Mouse (Mus musculus) kidney, postnatal 14 days (tissue): ENCODE data around the gene Ppp2r3c.
"Not testable (repeated sequence)": the region's sequence is repeated elsewhere in the genome, so short reads cannot be mapped to it uniquely, and the experiment has no call there.

Source experiments
- DNase-seq: peaks from one replicate; pipeline ENCODE4 v3.0.0; 2022; ENCODE audit warnings: mixed read lengths

Ppp2r3c gene

GRCm38 (mm10) chr12:55302485-55303441, at the start of gene Ppp2r3c:
Ppp2r3c (minus strand) TSS chr12:55302998.
- peak; percentile 94 for DNase-seq

DNA sequence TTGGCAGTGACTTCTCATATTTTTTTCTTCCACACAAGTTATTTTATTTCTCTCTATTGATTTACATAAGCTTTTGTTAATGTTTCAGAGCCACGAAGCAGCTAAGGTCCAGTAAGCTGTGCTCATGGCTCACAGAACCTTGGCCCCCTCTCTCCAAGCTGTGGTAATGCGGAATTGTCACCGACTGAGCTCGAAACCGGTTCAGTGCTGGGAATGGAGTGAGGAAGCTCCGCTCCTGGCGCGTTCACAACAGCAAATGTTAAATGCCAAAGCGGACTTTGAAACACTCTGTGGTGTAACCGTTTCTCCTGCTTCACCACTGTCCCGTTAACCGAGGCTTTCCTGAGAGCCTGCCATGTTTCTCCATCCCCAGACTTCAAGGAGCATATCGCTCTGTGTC, 41.8 kb upstream of the Ppp2r3c start:
- DNase-seq, result peak; percentile 22

DNA sequence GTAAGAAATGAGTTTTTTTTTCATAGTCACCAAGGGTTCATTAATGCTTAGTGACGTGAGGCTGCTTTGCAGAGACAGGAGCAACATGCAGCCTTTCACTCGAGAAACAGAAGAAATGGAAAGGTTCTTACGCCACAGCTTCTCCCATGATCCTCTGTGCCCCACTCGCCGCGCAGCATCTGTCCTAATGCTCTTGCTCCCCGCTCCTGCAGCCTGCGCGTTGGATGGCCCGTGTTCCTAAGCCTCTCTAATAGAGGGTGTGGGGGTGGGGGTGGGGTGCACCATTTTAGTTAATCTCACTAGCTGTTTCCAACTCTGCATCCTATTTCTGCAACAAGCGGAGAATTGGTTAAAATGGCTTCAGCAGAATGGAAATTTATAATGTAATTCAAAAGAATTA, 41.2 kb upstream of the Ppp2r3c start:
- no peak for DNase-seq

GRCm38 (mm10) chr12:55343045-55343444, 40.2 kb upstream of the Ppp2r3c start:
- DNase-seq, result not testable (repeated sequence)

DNA sequence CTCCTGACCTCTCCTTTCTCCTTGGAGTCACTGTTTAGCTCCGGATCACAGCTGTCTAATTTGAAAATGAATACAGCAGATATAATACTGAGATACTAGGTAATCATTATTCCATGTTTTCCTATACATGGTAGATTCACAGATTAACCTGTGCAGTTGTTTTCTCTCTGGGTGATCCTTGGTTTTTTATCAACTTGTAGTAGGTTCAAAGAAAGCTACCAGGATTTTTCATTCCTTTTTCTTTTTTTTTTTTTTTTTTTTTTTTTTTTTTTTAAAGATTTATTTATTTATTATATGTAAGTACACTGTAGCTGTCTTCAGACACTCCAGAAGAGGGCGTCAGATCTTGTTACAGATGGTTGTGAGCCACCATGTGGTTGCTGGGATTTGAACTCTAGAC, 35.7 kb upstream of the Ppp2r3c start:
- DNase-seq, result not testable (repeated sequence)

DNA sequence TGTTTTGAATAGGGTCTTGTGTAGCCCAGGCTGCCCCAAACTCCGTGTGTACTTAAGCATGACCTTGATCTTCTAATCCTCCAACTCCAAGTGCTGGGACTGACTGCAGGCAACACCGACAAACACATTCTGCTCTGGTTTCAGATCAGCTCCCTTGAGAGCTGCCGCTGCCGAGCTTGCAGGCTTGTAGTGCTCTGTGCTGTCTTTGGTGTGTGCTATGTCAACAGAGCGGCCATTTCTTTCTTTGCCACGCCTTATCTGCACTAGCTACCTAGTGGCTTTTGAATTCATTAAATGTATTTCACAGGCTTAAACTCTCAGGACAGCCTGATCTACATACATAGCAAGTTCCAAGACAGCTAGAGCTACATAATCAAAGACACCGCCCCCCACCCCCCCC, 30.9 kb upstream of the Ppp2r3c start:
- DNase-seq, result no peak

- DNase-seq, result no peak
Observed at GRCm38 (mm10) chr12:55329351-55329750, 26.6 kb upstream of the Ppp2r3c start.

GRCm38 (mm10) chr12:55328784-55329183, 26.0 kb upstream of the Ppp2r3c start:
- DNase-seq, result no peak

- DNase-seq, result no peak
Observed at GRCm38 (mm10) chr12:55325702-55326101, 22.9 kb upstream of the Ppp2r3c start.

DNA sequence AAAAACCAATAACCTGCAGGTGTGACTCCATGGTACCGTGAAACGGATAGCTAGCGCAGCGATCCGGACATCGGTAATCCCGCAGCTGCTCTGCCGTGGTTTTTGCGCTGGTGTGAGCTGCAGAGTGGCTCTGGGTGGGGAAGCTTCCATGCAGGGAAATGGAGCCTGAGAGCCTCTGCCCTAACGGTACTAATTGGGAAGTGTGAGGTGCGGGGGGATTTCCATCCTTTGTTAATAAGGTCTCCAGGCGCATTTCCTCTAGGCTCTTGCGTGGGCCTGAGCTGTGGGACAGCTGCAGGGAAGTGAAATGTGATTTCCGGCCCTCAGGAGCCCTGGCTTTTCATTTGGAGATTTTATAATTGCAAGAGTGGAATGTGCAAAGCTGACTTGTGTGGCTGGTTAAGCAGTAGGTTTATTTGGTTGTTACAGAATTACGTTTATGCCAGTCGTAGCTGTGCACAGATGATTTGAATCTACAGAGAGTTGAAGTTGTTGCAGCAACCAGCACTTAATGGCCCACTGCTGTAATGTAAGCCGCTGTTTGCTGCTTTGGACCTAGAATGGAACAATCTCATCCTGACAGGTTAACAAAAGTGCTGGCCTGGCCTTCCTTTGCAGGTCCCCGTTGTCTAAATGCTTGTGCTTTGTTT, 19.0 kb upstream of the Ppp2r3c start:
- DNase-seq, result peak; percentile 43

GRCm38 (mm10) chr12:55315192-55315591, 12.4 kb upstream of the Ppp2r3c start:
- DNase-seq, result peak; percentile 92

DNA sequence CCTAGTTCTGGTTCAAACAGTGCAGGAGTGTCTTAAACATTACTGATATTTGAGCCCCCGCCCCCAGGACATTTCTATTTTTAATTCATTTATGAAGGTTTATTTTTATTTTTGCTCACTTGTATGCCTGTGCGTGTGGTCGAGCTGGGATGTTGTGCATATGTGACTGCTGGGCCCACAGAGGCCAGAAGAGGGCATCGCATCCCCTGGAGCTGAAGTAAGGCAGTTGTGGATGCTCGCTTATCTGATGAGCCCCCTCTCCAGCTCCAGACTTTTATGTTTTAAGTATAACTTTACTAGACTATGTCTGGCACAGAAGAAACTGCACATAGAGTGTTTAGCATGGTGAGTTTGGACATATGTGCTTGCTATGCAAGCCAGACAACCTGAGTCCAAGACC, 11.1 kb upstream of the Ppp2r3c start:
- DNase-seq, result no peak

DNA sequence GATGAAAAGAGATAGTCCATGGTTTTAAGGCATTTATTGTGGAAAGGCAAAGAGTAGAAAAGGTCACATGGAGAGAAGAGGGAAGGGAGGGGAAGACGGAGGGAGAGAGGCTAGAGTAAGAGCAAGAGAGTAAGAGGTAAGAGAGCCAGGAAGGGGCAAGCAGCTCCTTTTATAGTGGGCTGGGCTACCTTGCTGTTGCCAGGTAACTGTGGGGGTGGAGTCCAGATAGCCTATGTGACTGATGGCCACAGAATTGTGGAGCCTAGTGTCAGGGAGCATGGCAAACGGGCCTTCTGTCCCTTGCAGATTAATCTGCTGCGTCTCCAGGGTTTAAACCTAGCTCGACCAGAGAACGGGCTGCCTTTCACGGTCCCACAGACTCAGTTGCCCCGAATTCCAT, 9.0 kb upstream of the Ppp2r3c start:
- DNase-seq, result no peak

DNA sequence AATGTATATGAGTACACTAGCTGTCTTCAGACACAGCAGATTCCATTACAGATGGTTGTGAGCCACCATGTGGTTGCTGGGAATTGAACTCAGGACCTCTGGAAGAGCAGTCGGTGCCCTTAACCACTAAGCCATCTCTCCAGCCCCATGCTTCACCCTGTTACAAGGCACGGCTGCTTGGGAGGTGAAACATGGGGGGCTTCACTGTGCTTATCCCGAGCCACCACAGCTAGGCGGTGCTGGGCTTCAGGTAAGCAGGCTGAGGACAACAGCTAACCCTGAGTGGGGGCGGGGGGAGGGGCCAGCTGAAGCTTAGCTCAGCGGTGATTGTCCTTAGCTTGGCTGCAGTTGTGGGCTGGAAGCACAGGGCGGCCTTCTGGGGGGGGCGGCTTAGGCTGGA, 6.7 kb upstream of the Ppp2r3c start:
- DNase-seq, result no peak

DNA sequence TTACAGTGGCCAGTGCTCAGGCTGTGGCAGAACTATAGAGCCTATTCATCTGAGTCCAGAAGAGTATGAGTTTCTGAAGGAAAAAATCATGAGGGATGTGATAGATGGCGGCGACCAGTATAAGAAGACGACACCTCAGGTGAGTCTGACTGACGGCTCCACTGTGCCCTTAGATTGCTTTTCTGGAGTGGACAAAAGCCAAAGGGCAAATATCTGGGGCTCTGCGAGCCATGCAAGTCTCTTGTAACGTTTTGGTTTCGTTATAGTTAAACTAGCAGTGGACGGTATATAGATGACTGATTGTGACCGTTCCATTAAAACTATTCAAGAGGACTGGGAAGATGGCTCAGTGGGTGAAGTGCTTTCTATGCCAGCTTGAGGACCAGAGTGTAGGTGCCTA, 5.9 kb upstream of the Ppp2r3c start:
- DNase-seq, result peak; percentile 27

- DNase-seq, result no peak
Observed at GRCm38 (mm10) chr12:55307566-55307965, 4.8 kb upstream of the Ppp2r3c start.

- DNase-seq, result no peak
Observed at GRCm38 (mm10) chr12:55306371-55306770, 3.6 kb upstream of the Ppp2r3c start.

DNA sequence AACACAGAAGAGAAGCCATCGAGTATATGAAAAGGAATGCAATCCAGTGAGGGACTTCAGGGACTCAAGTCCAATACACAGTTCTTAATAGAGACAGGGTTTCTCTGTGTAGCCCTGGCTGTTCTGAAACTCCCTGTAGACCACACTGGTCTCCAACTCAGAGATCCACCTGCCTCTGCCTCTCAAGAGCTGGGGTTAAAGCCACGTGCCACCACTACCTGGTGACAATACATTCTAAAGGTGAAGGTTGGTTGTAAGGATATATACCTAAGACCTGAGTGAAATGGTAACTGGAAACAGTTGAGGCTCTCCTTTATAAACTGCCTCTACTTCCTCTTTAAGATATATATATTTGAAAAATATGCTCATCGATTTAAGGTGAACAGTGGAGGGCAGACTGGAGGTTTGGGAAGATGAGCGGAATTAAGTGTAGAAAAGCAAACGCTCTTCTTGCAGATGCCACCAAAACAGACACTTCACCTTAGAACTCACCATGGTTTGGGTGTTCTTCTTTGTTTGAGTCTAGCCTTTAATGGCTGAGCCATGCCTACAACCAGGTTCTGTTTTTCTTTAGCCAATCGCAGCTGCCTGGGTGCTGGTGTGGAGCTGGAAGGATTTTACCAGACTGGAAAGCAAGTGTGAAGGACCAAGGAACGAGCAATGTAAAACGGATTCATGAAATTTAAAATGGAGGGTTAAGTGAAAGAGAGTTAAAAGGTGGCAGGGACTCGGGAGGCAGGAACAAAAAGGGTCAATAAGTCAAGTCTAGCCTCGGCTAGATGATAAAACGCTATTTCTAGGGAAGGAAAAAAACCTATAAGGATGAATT, 1.1 kb downstream of the Ppp2r3c start:
- no peak for DNase-seq

DNA sequence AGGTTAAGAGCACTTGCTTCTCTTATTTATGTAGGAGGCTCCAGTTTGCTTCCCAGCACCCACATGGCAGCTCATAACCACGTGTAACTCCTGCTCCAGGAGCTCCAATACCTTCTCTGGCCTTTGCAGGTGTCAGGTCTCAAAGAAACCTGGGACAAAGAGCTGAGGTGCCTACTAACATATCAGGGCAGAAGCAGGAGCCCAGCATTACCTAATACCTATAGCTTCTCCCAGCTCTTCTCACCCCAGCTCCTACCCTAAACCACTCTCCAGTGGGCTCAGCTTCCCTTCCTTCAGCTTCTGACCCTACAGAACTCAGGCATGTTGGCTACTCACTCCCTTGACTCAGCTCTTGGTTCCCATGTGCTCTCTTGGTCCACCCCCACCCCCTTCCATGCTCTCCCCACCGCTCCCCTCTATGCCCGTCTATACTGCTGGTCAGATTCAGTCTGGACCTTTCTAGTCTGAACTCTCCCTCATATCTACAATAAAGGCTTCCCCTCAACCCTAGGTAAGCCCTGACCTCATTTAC, 1.9 kb downstream of the Ppp2r3c start:
- no peak for DNase-seq

GRCm38 (mm10) chr12:55299336-55299735, 3.5 kb downstream of the Ppp2r3c start, which contains the start of gene 1110008L16Rik:
1110008L16Rik (plus strand) TSS chr12:55299577.
- DNase-seq, result no peak

GRCm38 (mm10) chr12:55298112-55298511, 4.7 kb downstream of the Ppp2r3c start:
- no peak for DNase-seq

- not testable (repeated sequence) for DNase-seq
Observed at GRCm38 (mm10) chr12:55277583-55277982, 25.2 kb downstream of the Ppp2r3c start.

GRCm38 (mm10) chr12:55272243-55272642, 30.6 kb downstream of the Ppp2r3c start:
- DNase-seq, result no peak
